Mouse (Mus musculus) midbrain, embryonic 16.5 days (tissue): ENCODE measurements around the gene Sparcl1. TPM values are rescaled to one million over a fixed set of nuclear protein-coding genes. Genes with fewer than 3 reads are reported as not detected.

Source experiments
- ATAC-seq: fragments of 200-750 bp; cut with Nextera tagmentation; 2 replicates; pipeline ENCODE4 v1.8.0; 2017; ENCODE audit warnings: moderate TSS enrichment
- H3K27ac ChIP-seq: fragments of 300-500 bp; sonication (generic); 2 replicates; pipeline ENCODE4 v1.5.1; 2014; ENCODE audit warnings: mild to moderate bottlenecking, low read length, mixed read lengths
- H3K27me3 ChIP-seq: fragments of 300-500 bp; sonication (generic); 2 replicates; pipeline ENCODE4 v1.6.1; 2014; ENCODE audit warnings: low read depth, low read length, mixed read lengths; ENCODE audit not compliant: control insufficient read depth, insufficient read depth
- H3K36me3 ChIP-seq: fragments of 300-500 bp; sonication (generic); 2 replicates; pipeline ENCODE4 v1.6.1; 2014; ENCODE audit warnings: mild to moderate bottlenecking, low read length, moderate library complexity, mixed read lengths; ENCODE audit not compliant: control insufficient read depth, insufficient read depth
- H3K4me1 ChIP-seq: fragments of 300-500 bp; sonication (generic); 2 replicates; pipeline ENCODE4 v1.6.1; 2014; ENCODE audit warnings: mild to moderate bottlenecking, low read length, mixed read lengths; ENCODE audit not compliant: control insufficient read depth, insufficient read depth
- H3K4me2 ChIP-seq: fragments of 300-500 bp; sonication (generic); 2 replicates; pipeline ENCODE4 v1.6.1; 2014; ENCODE audit warnings: mild to moderate bottlenecking, low read length, mixed read lengths
- H3K4me3 ChIP-seq: fragments of 300-500 bp; sonication (generic); 2 replicates; pipeline ENCODE4 v1.5.1; 2014; ENCODE audit warnings: low read depth, mild to moderate bottlenecking, low read length, moderate library complexity, mixed read lengths
- H3K9ac ChIP-seq: fragments of 300-500 bp; sonication (generic); 2 replicates; pipeline ENCODE4 v1.6.1; 2014; ENCODE audit warnings: low read depth, low read length, mixed read lengths
- H3K9me3 ChIP-seq: fragments of 300-500 bp; sonication (generic); replicated peaks from 2 replicates; pipeline ENCODE4 v1.6.1; 2014; ENCODE audit warnings: mild to moderate bottlenecking, low read length, mixed read lengths; ENCODE audit not compliant: control insufficient read depth, poor library complexity, severe bottlenecking
- WGBS: fragments of 180-500 bp; shearing (Covaris S2); extraction: QIAGEN DNeasy Blood & Tissue Kit; methylation state at CpG from one replicate; pipeline ENCODE4 v1.1.7; 2014; 5-methylcytosine and 5-hydroxymethylcytosine counted together
- polyA plus RNA-seq: library from polyadenylated mRNA; unstranded; fragments of >200 nt; fragmentation: Nextera tagmentation; extraction: Ambion mirVana; gene quantifications from 2 replicates; pipeline ENCODE4 v1.2.1, GENCODE M21; 2015

The Sparcl1 gene
- polyA plus RNA-seq, 1 experiment from 2014 or later = 240 TPM

- Histone ChIP-seq H3K4me3 (no peak overlapping the region), H3K4me1 (peaks cover 14% of the 10 kb centered on the region), H3K36me3 (no peaks in the 10 kb centered on the region), H3K9me3 (no peaks in the 10 kb centered on the region), H3K9ac (no peak overlapping the region), H3K27ac (no peak overlapping the region), H3K4me2 (no peak overlapping the region), H3K27me3 (no peaks in the 10 kb centered on the region)
- WGBS = 47% methylated on average over 2 of the region's 2 CpGs
- ATAC-seq = no peak
Measured at GRCm38 (mm10) chr5:104104111-104104510, 9.4 kb downstream of the Sparcl1 start.

GRCm38 (mm10) chr5:104103171-104103570 is 10.4 kb downstream of the Sparcl1 start:
- no peak for ATAC-seq
- Histone ChIP-seq H3K9ac (no peak overlapping the region), H3K4me3 (no peak overlapping the region), H3K27ac (no peak overlapping the region; the same call in 1 of the 2 replicates), H3K4me1 (peaks cover 11% of the 10 kb centered on the region), H3K36me3 (no peaks in the 10 kb centered on the region), H3K27me3 (no peaks in the 10 kb centered on the region), H3K9me3 (no peaks in the 10 kb centered on the region), H3K4me2 (no peak overlapping the region)
- WGBS = 85% methylated on average over 4 of the region's 4 CpGs

- H3K4me2 ChIP-seq = no peak overlapping the region
- 12% methylated on average over 10 of the region's 10 CpGs for WGBS
- peak overlapping the region; percentile 59 for H3K27ac ChIP-seq
- peak; percentile 59 for ATAC-seq
- H3K4me1 ChIP-seq = peaks cover 11% of the 10 kb centered on the region
- no peaks in the 10 kb centered on the region for H3K36me3 ChIP-seq
- no peak overlapping the region for H3K9ac ChIP-seq
- H3K9me3 ChIP-seq = no peaks in the 10 kb centered on the region
- H3K27me3 ChIP-seq = no peaks in the 10 kb centered on the region
- no peak overlapping the region for H3K4me3 ChIP-seq
Measured at GRCm38 (mm10) chr5:104101678-104102531, 11.6 kb downstream of the Sparcl1 start.

GRCm38 (mm10) chr5:104096078-104096938 is 17.2 kb downstream of the Sparcl1 start:
- Histone ChIP-seq H3K4me3 (no peak overlapping the region), H3K9ac (no peak overlapping the region), H3K4me2 (no peak overlapping the region), H3K9me3 (no peaks in the 10 kb centered on the region), H3K4me1 (peaks cover 3% of the 10 kb centered on the region; the same call in 1 of the 2 replicates), H3K27me3 (no peaks in the 10 kb centered on the region), H3K27ac (no peak overlapping the region), H3K36me3 (no peaks in the 10 kb centered on the region)
- no peak for ATAC-seq
- WGBS = 85% methylated on average over 16 of the region's 16 CpGs

- WGBS = 82% methylated on average over 11 of the region's 11 CpGs
- no peak overlapping the region for H3K9ac ChIP-seq
- no peaks in the 10 kb centered on the region for H3K27me3 ChIP-seq
- H3K9me3 ChIP-seq = no peaks in the 10 kb centered on the region
- H3K36me3 ChIP-seq = no peaks in the 10 kb centered on the region
- H3K27ac ChIP-seq = peak overlapping the region; percentile 5; the same call in 1 of the 2 replicates
- H3K4me2 ChIP-seq = no peak overlapping the region
- no peak overlapping the region for H3K4me3 ChIP-seq
- peaks cover 3% of the 10 kb centered on the region; the same call in 1 of the 2 replicates for H3K4me1 ChIP-seq
- no peak for ATAC-seq
Measured at GRCm38 (mm10) chr5:104095416-104096077, 18.0 kb downstream of the Sparcl1 start.

GRCm38 (mm10) chr5:104089751-104090150 is 23.8 kb downstream of the Sparcl1 start:
- Histone ChIP-seq H3K36me3 (no peaks in the 10 kb centered on the region), H3K4me2 (no peak overlapping the region), H3K27ac (no peak overlapping the region), H3K4me1 (no peaks in the 10 kb centered on the region), H3K4me3 (no peak overlapping the region), H3K9ac (no peak overlapping the region), H3K27me3 (no peaks in the 10 kb centered on the region; the same call in 1 of the 2 replicates), H3K9me3 (no peaks in the 10 kb centered on the region)
- no peak for ATAC-seq
- 74% methylated on average over 2 of the region's 2 CpGs for WGBS

GRCm38 (mm10) chr5:104085366-104085765 is 28.2 kb downstream of the Sparcl1 start:
- Histone ChIP-seq H3K36me3 (no peaks in the 10 kb centered on the region), H3K4me3 (no peak overlapping the region), H3K27ac (no peak overlapping the region), H3K4me1 (no peaks in the 10 kb centered on the region), H3K9me3 (no peaks in the 10 kb centered on the region), H3K4me2 (no peak overlapping the region), H3K9ac (no peak overlapping the region), H3K27me3 (no peaks in the 10 kb centered on the region; the same call in 1 of the 2 replicates)
- 81% methylated on average over 9 of the region's 9 CpGs for WGBS
- ATAC-seq = no peak

- H3K4me1 ChIP-seq = peaks cover 4% of the 10 kb centered on the region; the same call in 1 of the 2 replicates
- no peak for ATAC-seq
- WGBS = 90% methylated on average over 6 of the region's 6 CpGs
- H3K27ac ChIP-seq = no peak overlapping the region
- H3K27me3 ChIP-seq = no peaks in the 10 kb centered on the region
- H3K9me3 ChIP-seq = no peaks in the 10 kb centered on the region
- no peaks in the 10 kb centered on the region for H3K36me3 ChIP-seq
- no peak overlapping the region for H3K4me2 ChIP-seq
- H3K4me3 ChIP-seq = no peak overlapping the region
- no peak overlapping the region for H3K9ac ChIP-seq
Measured at GRCm38 (mm10) chr5:104080736-104081135, 32.8 kb downstream of the Sparcl1 start.
